Mouse (Mus musculus): Measurements from ENCODE around the gene B430305J03Rik. TPM values are rescaled to one million over a fixed set of nuclear protein-coding genes. Genes with fewer than 3 reads are reported as not detected.

Gene B430305J03Rik
- polyA plus RNA-seq, 1 experiment from 2014 or later = not detected

DNA sequence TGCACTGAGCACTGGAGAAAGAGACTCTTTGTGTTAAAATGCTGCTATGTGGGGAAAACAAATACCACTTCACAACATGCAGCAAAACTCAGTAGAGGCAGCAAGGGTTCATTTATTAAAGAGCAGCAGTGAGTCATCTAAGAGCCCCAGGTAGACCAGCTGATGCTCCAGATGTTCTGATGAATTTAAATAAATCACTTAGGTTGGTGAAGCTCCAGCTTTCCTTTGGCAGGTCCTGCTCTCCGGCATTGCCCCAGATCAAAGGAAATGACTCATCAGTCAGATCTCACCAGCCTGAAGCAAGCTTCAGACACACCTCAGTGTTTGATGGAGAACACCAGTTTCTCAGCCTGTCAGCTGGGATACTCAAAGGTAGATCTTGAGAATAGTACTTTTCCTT, 20.1 kb downstream of the B430305J03Rik start:
- H3K4me3 ChIP-seq (replicated peaks) = no peak overlapping the region
- no peak overlapping the region for H3K9ac ChIP-seq
- WGBS = 25% methylated on average over 1 of the region's 1 CpGs
- no peak overlapping the region for H3K4me2 ChIP-seq
- H3K9me3 ChIP-seq = no peaks in the 10 kb centered on the region
- H3K27ac ChIP-seq = no peak overlapping the region
- H3K36me3 ChIP-seq = no peaks in the 10 kb centered on the region
- no peaks in the 10 kb centered on the region for H3K27me3 ChIP-seq (replicated peaks)
- no peak for ATAC-seq (ENCODE audit: insufficient read depth, low FRiP score, low read depth)
- H3K4me1 ChIP-seq = no peaks in the 10 kb centered on the region

DNA sequence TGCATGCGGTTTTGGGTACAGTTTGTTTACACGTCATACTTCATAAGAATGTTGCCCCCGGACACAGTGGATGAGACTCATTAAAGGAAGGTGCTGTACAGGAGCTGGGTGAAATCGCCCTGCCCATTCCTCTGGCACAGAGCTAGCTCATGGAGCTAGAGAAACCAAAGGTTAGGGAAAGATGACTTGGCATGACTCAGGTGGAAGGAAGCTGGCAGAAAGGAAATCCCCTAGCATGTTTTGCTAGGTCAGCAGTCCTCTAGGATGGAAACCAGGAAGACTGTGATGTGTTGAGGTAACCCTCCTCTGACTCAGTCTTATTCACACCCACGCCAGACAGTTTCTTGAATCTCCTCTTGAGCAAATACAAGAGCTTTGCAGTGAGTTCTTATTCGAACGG, 21.7 kb downstream of the B430305J03Rik start:
- WGBS = 68% methylated on average over 7 of the region's 7 CpGs
- Histone ChIP-seq H3K4me3 (replicated peaks) (no peak overlapping the region), H3K36me3 (no peaks in the 10 kb centered on the region), H3K9ac (no peak overlapping the region), H3K4me1 (no peaks in the 10 kb centered on the region), H3K27ac (no peak overlapping the region), H3K27me3 (replicated peaks) (no peaks in the 10 kb centered on the region), H3K4me2 (no peak overlapping the region), H3K9me3 (no peaks in the 10 kb centered on the region)
- no peak; the same call in 1 of the 2 replicates for ATAC-seq (ENCODE audit: insufficient read depth, low FRiP score, low read depth)

DNA sequence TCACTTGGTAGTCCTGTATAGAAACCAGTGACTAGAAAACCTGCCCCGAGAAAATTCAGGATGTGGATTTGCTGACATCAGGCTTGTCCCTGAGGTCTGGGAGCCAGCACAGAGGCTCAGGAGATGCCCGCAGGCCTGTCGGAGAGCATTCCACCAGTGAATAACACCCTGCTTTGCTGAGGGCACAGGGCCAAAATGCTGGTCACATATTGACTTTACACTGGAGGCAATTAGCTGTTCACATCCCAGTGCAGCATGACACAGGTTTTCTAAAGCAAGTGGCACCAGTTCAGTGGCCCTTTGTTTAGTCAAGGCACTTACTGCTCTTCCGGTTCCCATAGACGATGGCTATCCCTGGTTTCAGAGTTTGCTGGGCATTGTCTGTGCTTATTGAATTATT, 25.4 kb downstream of the B430305J03Rik start:
- no peak overlapping the region for H3K27ac ChIP-seq
- H3K27me3 ChIP-seq (replicated peaks) = no peaks in the 10 kb centered on the region
- no peak overlapping the region for H3K4me3 ChIP-seq (replicated peaks)
- no peak overlapping the region for H3K4me2 ChIP-seq
- no peaks in the 10 kb centered on the region for H3K36me3 ChIP-seq
- H3K9me3 ChIP-seq = no peaks in the 10 kb centered on the region
- ATAC-seq (ENCODE audit: insufficient read depth, low FRiP score, low read depth) = no peak
- no peak overlapping the region for H3K9ac ChIP-seq
- 71% methylated on average over 5 of the region's 5 CpGs for WGBS
- no peaks in the 10 kb centered on the region for H3K4me1 ChIP-seq

DNA sequence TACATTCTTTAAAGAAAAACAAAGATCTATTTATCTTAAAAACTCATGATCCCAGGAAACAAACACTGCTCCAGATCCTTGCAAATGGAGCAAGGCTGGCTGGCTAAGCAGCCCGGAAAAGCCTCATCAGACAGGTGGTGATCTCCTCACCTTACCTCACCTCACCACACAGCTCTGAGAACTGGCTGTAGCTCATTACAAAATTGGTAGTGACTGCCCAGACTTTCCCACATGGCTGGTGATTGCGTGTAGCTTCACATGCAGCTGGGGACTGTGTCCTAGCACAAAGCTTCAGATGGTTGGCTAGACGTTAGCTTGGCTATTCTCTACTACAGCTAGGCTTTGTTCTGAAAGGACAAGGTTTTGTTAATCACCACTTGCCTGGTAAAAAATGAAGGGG, 28.5 kb downstream of the B430305J03Rik start:
- ATAC-seq (ENCODE audit: insufficient read depth, low FRiP score, low read depth) = no peak
- H3K9me3 ChIP-seq = no peaks in the 10 kb centered on the region
- H3K27me3 ChIP-seq (replicated peaks) = no peaks in the 10 kb centered on the region
- no peak overlapping the region for H3K4me2 ChIP-seq
- H3K36me3 ChIP-seq = no peaks in the 10 kb centered on the region
- H3K27ac ChIP-seq = no peak overlapping the region
- no peak overlapping the region for H3K4me3 ChIP-seq (replicated peaks)
- no peak overlapping the region for H3K9ac ChIP-seq
- no peaks in the 10 kb centered on the region for H3K4me1 ChIP-seq
- 72% methylated on average over 3 of the region's 3 CpGs for WGBS

DNA sequence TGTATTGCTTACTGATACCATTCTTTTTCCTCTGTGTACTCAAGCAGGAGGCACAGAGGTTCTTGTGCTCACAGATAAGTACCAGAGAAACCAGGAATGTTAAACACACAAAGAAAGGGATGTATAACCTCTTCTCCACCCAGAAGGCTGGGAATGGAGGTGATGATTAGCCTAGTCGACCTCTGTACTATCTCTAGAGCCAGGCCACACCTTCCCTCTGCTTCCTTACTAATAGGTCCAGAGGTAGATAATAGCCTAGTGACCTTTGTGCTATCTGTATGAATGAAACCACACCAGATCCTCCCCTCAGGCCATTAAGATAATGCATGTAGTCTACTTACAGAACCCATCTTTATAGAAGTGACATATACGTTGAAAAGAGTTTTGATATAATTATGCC, 29.5 kb downstream of the B430305J03Rik start:
- no peak; the same call in 1 of the 2 replicates for ATAC-seq (ENCODE audit: insufficient read depth, low FRiP score, low read depth)
- 36% methylated on average over 2 of the region's 2 CpGs for WGBS
- Histone ChIP-seq H3K4me2 (no peak overlapping the region), H3K9ac (no peak overlapping the region), H3K27ac (no peak overlapping the region), H3K4me3 (replicated peaks) (no peak overlapping the region), H3K27me3 (replicated peaks) (no peaks in the 10 kb centered on the region), H3K9me3 (no peaks in the 10 kb centered on the region), H3K4me1 (no peaks in the 10 kb centered on the region), H3K36me3 (no peaks in the 10 kb centered on the region)

DNA sequence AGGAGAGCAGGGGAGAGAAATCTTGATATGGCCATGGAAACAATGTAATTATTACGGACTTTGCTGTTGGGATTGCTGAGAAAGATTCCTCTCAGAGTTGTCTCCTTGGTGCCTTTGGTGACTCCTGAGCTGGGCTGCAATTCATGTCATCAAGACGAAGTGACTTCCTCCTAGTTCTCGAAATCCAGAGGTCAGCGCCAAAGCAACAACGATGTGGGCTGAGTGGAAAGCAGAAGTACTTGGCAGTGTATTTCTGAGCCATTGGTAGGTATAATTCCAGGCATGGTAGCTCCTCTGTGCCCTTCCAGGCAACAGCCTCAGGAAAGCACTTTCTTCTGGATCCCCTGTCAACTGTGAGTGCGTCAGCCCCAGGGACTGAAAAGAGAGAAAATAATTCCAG, 44.1 kb downstream of the B430305J03Rik start:
- Histone ChIP-seq H3K4me2 (no peak overlapping the region), H3K4me3 (replicated peaks) (no peak overlapping the region), H3K4me1 (no peaks in the 10 kb centered on the region), H3K27ac (no peak overlapping the region), H3K9ac (no peak overlapping the region), H3K36me3 (no peaks in the 10 kb centered on the region), H3K27me3 (replicated peaks) (no peaks in the 10 kb centered on the region), H3K9me3 (no peaks in the 10 kb centered on the region)
- ATAC-seq (ENCODE audit: insufficient read depth, low FRiP score, low read depth) = no peak
- 75% methylated on average over 6 of the region's 6 CpGs for WGBS

DNA sequence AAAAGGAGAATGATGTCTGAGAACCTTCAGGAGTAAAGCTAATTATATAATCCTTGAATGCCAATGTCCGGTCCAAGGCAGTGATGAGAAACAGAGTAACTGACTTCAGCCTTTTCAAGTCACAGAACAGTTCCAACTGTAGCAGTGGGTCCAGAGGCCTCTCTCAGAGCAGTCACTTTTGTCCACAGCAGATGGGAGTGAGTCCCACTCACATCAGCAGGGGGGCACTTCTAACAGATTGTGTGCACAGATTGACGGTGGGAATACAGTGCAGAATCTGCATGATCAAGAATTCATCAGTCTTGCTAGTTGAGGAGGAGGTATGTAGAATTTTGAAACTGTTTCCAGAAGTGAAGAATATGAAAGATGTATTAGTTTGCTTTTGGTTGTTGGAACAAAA, 45.7 kb downstream of the B430305J03Rik start:
- H3K4me1 ChIP-seq = no peaks in the 10 kb centered on the region
- H3K9me3 ChIP-seq = no peaks in the 10 kb centered on the region
- no peaks in the 10 kb centered on the region for H3K27me3 ChIP-seq (replicated peaks)
- no peak for ATAC-seq (ENCODE audit: insufficient read depth, low FRiP score, low read depth)
- no peak overlapping the region for H3K4me3 ChIP-seq (replicated peaks)
- 74% methylated on average over 2 of the region's 2 CpGs for WGBS
- no peak overlapping the region for H3K27ac ChIP-seq
- no peaks in the 10 kb centered on the region for H3K36me3 ChIP-seq
- no peak overlapping the region for H3K9ac ChIP-seq
- no peak overlapping the region for H3K4me2 ChIP-seq

DNA sequence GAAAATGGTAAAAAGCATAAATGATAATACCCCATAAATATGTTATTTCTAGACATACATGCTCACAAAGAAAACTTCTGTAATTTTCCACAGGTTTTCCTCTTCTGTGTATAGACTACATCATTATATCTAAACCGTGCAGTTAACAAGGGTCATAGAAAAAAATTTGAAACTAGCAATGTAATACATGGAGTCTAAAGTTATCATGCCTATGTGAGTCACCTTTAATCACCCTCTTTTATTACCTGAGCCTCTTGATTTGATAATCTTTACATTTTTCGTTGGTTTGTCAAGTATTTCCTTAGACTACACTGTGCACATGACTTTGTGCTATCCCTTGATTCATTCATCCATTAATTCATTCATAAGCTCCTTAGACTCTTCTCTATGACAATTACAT, 50.7 kb downstream of the B430305J03Rik start:
- 59% methylated on average over 2 of the region's 2 CpGs for WGBS
- Histone ChIP-seq H3K4me1 (no peaks in the 10 kb centered on the region), H3K36me3 (no peaks in the 10 kb centered on the region), H3K4me2 (no peak overlapping the region), H3K9ac (no peak overlapping the region), H3K4me3 (replicated peaks) (no peak overlapping the region), H3K27ac (no peak overlapping the region), H3K27me3 (replicated peaks) (no peaks in the 10 kb centered on the region), H3K9me3 (no peaks in the 10 kb centered on the region)
- no peak for ATAC-seq (ENCODE audit: insufficient read depth, low FRiP score, low read depth)

Other genes with a start within 250 kb of the B430305J03Rik start
- 9.4 and 9.8 TPM in 2 replicates for gene Rap2b, start 4.3 kb downstream of the B430305J03Rik start, polyA plus RNA-seq (2015; fragmentation: Nextera tagmentation; extraction: Ambion mirVana)

All from stomach, embryonic 15.5 days (tissue).